Mouse (Mus musculus) forebrain, embryonic 11.5 days (tissue): ENCODE measurements around the gene Cipc. TPM values are rescaled to one million over a fixed set of nuclear protein-coding genes. Genes with fewer than 3 reads are reported as not detected.

Experiments
- ATAC-seq: fragments of 200-750 bp; cut with Nextera tagmentation; replicated peaks from 2 replicates; pipeline ENCODE4 v1.8.0; 2017; ENCODE audit warnings: moderate TSS enrichment; ENCODE audit not compliant: low FRiP score
- DNase-seq: peaks from one replicate; pipeline ENCODE4 v3.0.0-alpha.2; 2017; ENCODE audit warnings: low spot score
- H3K27ac ChIP-seq: fragments of 300-500 bp; sonication (generic); 2 replicates; pipeline ENCODE4 v1.5.1; 2014; ENCODE audit warnings: low read depth, low read length
- H3K27me3 ChIP-seq: fragments of 300-500 bp; sonication (generic); 2 replicates; pipeline ENCODE4 v1.6.1; 2014; ENCODE audit warnings: mild to moderate bottlenecking, low read length, mixed read lengths; ENCODE audit not compliant: control insufficient read depth, insufficient read depth
- H3K36me3 ChIP-seq: fragments of 300-500 bp; sonication (generic); 2 replicates; pipeline ENCODE4 v1.6.1; 2014; ENCODE audit warnings: mild to moderate bottlenecking, low read length, moderate library complexity, mixed read lengths; ENCODE audit not compliant: control insufficient read depth, insufficient read depth
- H3K4me1 ChIP-seq: fragments of 300-500 bp; sonication (generic); replicated peaks from 2 replicates; pipeline ENCODE4 v1.6.1; 2014; ENCODE audit warnings: low read length, mixed read lengths; ENCODE audit not compliant: control insufficient read depth, insufficient read depth
- H3K4me2 ChIP-seq: fragments of 300-500 bp; sonication (generic); 2 replicates; pipeline ENCODE4 v1.6.1; 2014; ENCODE audit warnings: low read depth, mild to moderate bottlenecking, low read length, moderate library complexity, mixed read lengths; ENCODE audit not compliant: severe bottlenecking
- H3K4me3 ChIP-seq: fragments of 300-500 bp; sonication (generic); 2 replicates; pipeline ENCODE4 v1.5.1; 2014; ENCODE audit warnings: low read depth, low read length
- H3K9ac ChIP-seq: fragments of 300-500 bp; sonication (generic); 2 replicates; pipeline ENCODE4 v1.6.1; 2014; ENCODE audit warnings: low read length
- H3K9me3 ChIP-seq: fragments of 300-500 bp; sonication (generic); 2 replicates; pipeline ENCODE4 v1.6.1; 2016; ENCODE audit warnings: low read length, mixed read lengths; ENCODE audit not compliant: control insufficient read depth
- WGBS: fragments of 180-500 bp; shearing (Covaris S2); extraction: QIAGEN DNeasy Blood & Tissue Kit; methylation state at CpG from one replicate; pipeline ENCODE4 v1.1.7; 2014; 5-methylcytosine and 5-hydroxymethylcytosine counted together
- polyA plus RNA-seq: library from polyadenylated mRNA; unstranded; fragments of >200 nt; fragmentation: Nextera tagmentation; extraction: Ambion mirVana; gene quantifications from 2 replicates; pipeline ENCODE4 v1.2.1, GENCODE M21; 2014

Cipc gene
- polyA plus RNA-seq, 1 experiment from 2014 or later = 48.7 TPM

- H3K27me3 ChIP-seq = no peaks in the 10 kb centered on the region
- 0 out of 2 replicates have a peak overlapping the region, but pooled peaks have one; percentile 27 for H3K27ac ChIP-seq
- 77% methylated on average over 16 of the region's 16 CpGs for WGBS
- H3K36me3 ChIP-seq = peaks cover 1% of the 10 kb centered on the region
- no peak overlapping the region for H3K9ac ChIP-seq
- H3K4me2 ChIP-seq = peak overlapping the region; percentile 8; the same call in 1 of the 2 replicates
- H3K9me3 ChIP-seq = no peaks in the 10 kb centered on the region
- DNase-seq (no peak), ATAC-seq (no peak)
- H3K4me3 ChIP-seq = no peak overlapping the region
- peaks cover 16% of the 10 kb centered on the region for H3K4me1 ChIP-seq
Measured at GRCm38 (mm10) chr12:86950161-86950960, 3.5 kb downstream of the Cipc start.

- H3K4me3 ChIP-seq = no peak overlapping the region
- H3K27me3 ChIP-seq = no peaks in the 10 kb centered on the region
- peaks cover 15% of the 10 kb centered on the region for H3K4me1 ChIP-seq
- 94% methylated on average over 3 of the region's 3 CpGs for WGBS
- no peaks in the 10 kb centered on the region for H3K9me3 ChIP-seq
- no peak overlapping the region for H3K27ac ChIP-seq
- H3K36me3 ChIP-seq = peaks cover 4% of the 10 kb centered on the region
- H3K4me2 ChIP-seq = no peak overlapping the region
- DNase-seq (no peak), ATAC-seq (no peak)
- H3K9ac ChIP-seq = no peak overlapping the region
Measured at GRCm38 (mm10) chr12:86950961-86951360, 4.1 kb downstream of the Cipc start.

- H3K27ac ChIP-seq = 0 out of 2 replicates have a peak overlapping the region, but pooled peaks have one; percentile 2
- H3K9ac ChIP-seq = no peak overlapping the region
- DNase-seq (no peak), ATAC-seq (no peak)
- no peak overlapping the region for H3K4me3 ChIP-seq
- no peaks in the 10 kb centered on the region for H3K9me3 ChIP-seq
- H3K4me2 ChIP-seq = no peak overlapping the region
- H3K4me1 ChIP-seq = peaks cover 14% of the 10 kb centered on the region
- 66% methylated on average over 10 of the region's 10 CpGs for WGBS
- peaks cover 4% of the 10 kb centered on the region for H3K36me3 ChIP-seq
- H3K27me3 ChIP-seq = no peaks in the 10 kb centered on the region
Measured at GRCm38 (mm10) chr12:86952331-86952850, 5.5 kb downstream of the Cipc start.

GRCm38 (mm10) chr12:86955894-86956293, 9.1 kb downstream of the Cipc start:
- Histone ChIP-seq H3K9me3 (no peaks in the 10 kb centered on the region), H3K27me3 (no peaks in the 10 kb centered on the region), H3K36me3 (peaks cover 13% of the 10 kb centered on the region), H3K4me2 (no peak overlapping the region), H3K4me3 (no peak overlapping the region), H3K4me1 (peaks cover 3% of the 10 kb centered on the region; the same call in 1 of the 2 replicates), H3K9ac (no peak overlapping the region), H3K27ac (no peak overlapping the region)
- ATAC-seq = no peak
- WGBS = 88% methylated on average over 2 of the region's 2 CpGs
- DNase-seq = no peak

GRCm38 (mm10) chr12:86958558-86958957, 11.7 kb downstream of the Cipc start:
- Histone ChIP-seq H3K4me2 (no peak overlapping the region), H3K9ac (no peak overlapping the region), H3K9me3 (no peaks in the 10 kb centered on the region), H3K27me3 (no peaks in the 10 kb centered on the region), H3K27ac (no peak overlapping the region), H3K36me3 (peaks cover 13% of the 10 kb centered on the region), H3K4me3 (no peak overlapping the region), H3K4me1 (no peaks in the 10 kb centered on the region)
- 92% methylated on average over 5 of the region's 5 CpGs for WGBS
- no peak for ATAC-seq
- no peak for DNase-seq

GRCm38 (mm10) chr12:86959661-86960060, 12.8 kb downstream of the Cipc start:
- no peaks in the 10 kb centered on the region for H3K27me3 ChIP-seq
- no peak overlapping the region for H3K27ac ChIP-seq
- no peaks in the 10 kb centered on the region for H3K9me3 ChIP-seq
- peaks cover 13% of the 10 kb centered on the region for H3K36me3 ChIP-seq
- H3K4me1 ChIP-seq = no peaks in the 10 kb centered on the region
- no peak overlapping the region for H3K4me2 ChIP-seq
- WGBS = 96% methylated on average over 5 of the region's 5 CpGs
- no peak overlapping the region for H3K4me3 ChIP-seq
- H3K9ac ChIP-seq = no peak overlapping the region
- DNase-seq (no peak), ATAC-seq (no peak)

- Histone ChIP-seq H3K4me3 (no peak overlapping the region), H3K27me3 (no peaks in the 10 kb centered on the region), H3K9ac (no peak overlapping the region), H3K9me3 (no peaks in the 10 kb centered on the region), H3K27ac (no peak overlapping the region), H3K36me3 (peaks cover 13% of the 10 kb centered on the region), H3K4me1 (no peaks in the 10 kb centered on the region), H3K4me2 (no peak overlapping the region)
- ATAC-seq (no peak), DNase-seq (no peak)
- 90% methylated on average over 15 of the region's 15 CpGs for WGBS
Measured at GRCm38 (mm10) chr12:86960138-86960537, 13.3 kb downstream of the Cipc start.

GRCm38 (mm10) chr12:86960791-86961335, 14.0 kb downstream of the Cipc start:
- peaks cover 9% of the 10 kb centered on the region for H3K36me3 ChIP-seq
- peak; percentile 16 for DNase-seq
- H3K9me3 ChIP-seq = no peaks in the 10 kb centered on the region
- no peak overlapping the region for H3K4me3 ChIP-seq
- WGBS = 94% methylated on average over 3 of the region's 3 CpGs
- H3K9ac ChIP-seq = no peak overlapping the region
- H3K4me1 ChIP-seq = no peaks in the 10 kb centered on the region
- H3K27me3 ChIP-seq = no peaks in the 10 kb centered on the region
- no peak for ATAC-seq
- no peak overlapping the region for H3K27ac ChIP-seq
- H3K4me2 ChIP-seq = no peak overlapping the region
